Mouse (Mus musculus) left cerebral cortex, postnatal 36 days (tissue): ENCODE data around the gene Ninj2. TPM values are rescaled to one million over a fixed set of nuclear protein-coding genes. Genes with fewer than 3 reads are reported as not detected.
A peak's percentile ranks its signal among the peaks of the same experiment; 100 is the strongest.

Source experiments
- DNase-seq, 2 experiments: peaks; one replicate each; pipeline ENCODE4 v3.0.0; 2021 to 2022; ENCODE audit warnings: low spot score in 2 of 2, mixed read lengths in 1 of 2
- intact Hi-C: fragments of 180-260 bp; cut with DNase I; formaldehyde crosslinking; loops from one replicate; pipeline ENCODE4 v1.15.1; 2025
- total RNA-seq, 2 experiments: library from RNA; stranded (reverse); gene quantifications; 2 replicates each; pipeline ENCODE4 v1.2.3; 2021

The Ninj2 gene
- total RNA-seq, 2 experiments from 2014 or later: 0.66 to 1.8 TPM

DNA sequence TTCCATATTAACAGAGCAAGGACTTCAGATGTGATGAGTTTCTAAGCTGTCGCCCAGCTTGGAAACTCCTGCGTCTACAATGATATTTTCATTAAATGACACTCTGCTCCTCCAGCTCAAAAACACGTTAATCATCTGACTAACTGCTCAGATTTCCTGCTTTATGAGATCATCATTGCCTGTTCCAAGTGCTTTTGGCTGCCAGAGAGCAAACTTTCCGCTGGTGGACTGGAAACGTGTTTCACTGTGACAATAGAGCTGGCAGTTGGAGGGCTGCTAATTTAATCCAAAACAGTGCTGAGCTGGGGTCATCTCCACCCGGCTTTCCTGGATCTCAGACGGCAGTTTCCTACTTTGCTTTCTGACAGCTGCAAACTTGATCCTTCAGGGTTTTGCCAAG lies 21.5 kb downstream of the Ninj2 start:
- intact Hi-C loops: loop anchor here (5.0 kb wide), 1 partner anchor 43 kb away; no protein-coding TSS in a partner anchor
- peak in 1 of 2 experiments; percentile 17 for DNase-seq

GRCm38 (mm10) chr6:120115443-120115842 lies 22.3 kb downstream of the Ninj2 start:
- intact Hi-C loops: loop anchor here (5.0 kb wide), 1 partner anchor 42 kb away; no protein-coding TSS in a partner anchor
- DNase-seq: no peak

DNA sequence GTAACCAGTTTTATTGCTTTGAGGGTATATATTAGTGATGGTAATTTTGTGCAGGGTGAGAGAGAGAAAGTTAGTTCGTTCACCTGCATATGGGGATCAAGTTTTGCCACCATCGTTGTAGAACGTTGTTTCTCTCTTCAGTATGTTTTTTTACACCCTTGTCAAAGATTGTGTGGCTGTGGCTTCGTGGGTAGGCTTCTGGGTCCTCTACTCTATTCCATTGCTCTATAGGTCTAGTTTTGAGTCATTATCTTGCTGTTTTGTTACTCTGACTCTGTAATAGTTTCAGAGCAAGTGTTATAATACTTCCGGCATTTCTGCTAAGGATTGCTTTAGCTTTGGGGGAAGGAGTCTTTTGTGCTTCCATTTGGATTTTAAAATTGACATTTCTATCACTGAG lies 26.7 kb downstream of the Ninj2 start:
- intact Hi-C loops: loop anchor here (5.0 kb wide), 1 partner anchor 37 kb away; no protein-coding TSS in a partner anchor
- DNase-seq: no peak

DNA sequence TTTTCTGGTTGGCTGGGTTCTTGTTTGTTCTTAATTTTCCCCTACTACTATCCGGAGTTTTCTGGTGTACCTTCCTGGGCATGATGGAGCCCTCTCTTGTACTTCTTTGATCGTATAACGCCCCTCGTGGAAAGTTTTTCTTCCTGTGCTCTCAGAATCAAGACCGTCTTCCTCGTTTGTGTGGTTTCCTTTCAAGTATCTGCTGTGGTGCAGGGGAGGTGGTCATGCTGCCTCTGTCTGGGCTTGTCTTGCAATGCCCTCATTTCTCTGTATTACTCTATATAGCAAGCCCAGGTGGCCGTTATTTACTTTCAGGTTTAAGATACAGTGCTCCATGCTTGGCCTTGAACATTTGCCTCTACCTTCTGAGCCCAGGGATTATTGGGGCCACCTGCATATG lies 31.5 kb downstream of the Ninj2 start:
- DNase-seq: no peak
- intact Hi-C loops: no loop called here

- no peak for DNase-seq
- intact Hi-C loops: no loop called here
Observed at GRCm38 (mm10) chr6:120126456-120126855, 33.3 kb downstream of the Ninj2 start.

DNA sequence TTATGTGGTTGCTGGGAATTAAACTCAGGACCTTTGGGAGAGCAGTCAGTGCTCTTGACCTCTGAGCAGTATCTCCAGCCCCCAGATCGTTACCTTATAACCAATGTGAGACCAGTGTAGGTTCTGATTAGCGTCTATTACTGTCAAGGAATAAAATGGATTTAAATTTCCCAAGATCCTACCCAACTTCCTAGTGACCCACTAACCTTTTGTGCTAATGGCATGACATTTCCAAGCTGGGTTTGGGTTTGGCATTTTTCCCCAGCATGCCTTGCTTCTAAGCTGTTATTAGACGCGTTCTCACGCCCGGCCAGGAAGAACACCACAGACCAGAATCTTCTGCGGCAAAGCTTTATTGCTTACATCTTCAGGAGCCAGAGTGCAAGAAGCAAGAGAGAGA lies 34.2 kb downstream of the Ninj2 start:
- DNase-seq: no peak
- intact Hi-C loops: no loop called here

GRCm38 (mm10) chr6:120134748-120135147 lies 41.6 kb downstream of the Ninj2 start:
- intact Hi-C loops: no loop called here
- no peak for DNase-seq

DNA sequence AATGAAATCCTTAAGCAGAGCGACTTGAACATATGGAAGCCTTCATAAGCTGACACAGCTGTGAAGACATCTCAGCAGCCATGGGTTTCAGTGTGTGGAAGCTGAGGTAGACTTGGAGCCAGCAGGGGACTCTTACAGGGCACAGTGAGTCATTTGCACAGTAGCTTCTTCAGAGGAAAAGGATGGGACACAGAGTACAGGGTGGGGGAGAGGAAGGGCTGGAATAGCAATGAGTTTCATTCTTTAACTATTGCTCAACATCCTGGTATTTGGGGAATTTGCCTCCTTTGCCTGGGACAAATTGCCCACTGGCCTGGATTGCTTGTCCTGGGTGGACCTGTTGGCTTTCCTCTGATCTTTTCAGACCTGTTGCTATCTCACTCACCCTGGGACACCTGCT lies 52.3 kb downstream of the Ninj2 start:
- DNase-seq: no peak
- intact Hi-C loops: no loop called here

GRCm38 (mm10) chr6:120146676-120147075 lies 53.5 kb downstream of the Ninj2 start:
- intact Hi-C loops: no loop called here
- no peak for DNase-seq

DNA sequence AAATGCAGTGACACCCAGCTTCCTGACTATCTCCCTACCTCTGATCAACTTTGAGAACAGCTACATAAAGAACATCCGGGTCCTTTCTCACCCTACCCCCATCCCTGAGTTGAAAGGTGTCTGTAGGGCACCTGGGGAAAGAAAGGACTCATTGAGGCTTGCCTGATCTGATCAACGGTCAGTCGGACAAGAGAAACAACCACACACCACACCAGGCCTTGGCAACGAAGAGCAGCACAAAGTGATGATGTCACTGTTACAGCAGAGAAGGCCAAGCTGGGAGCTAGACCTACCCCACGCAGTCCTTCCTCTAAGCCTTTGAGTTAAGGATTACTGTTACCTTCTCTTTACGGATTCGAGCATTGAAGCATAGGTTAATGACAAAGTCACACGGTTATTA lies 54.3 kb downstream of the Ninj2 start:
- intact Hi-C loops: no loop called here
- DNase-seq: no peak

- no peak for DNase-seq
- intact Hi-C loops: no loop called here
Observed at GRCm38 (mm10) chr6:120148716-120149392, 55.7 kb downstream of the Ninj2 start.

- intact Hi-C loops: no loop called here
- no peak for DNase-seq
Observed at GRCm38 (mm10) chr6:120149458-120150120, 56.4 kb downstream of the Ninj2 start.

GRCm38 (mm10) chr6:120150206-120150605 lies 57.1 kb downstream of the Ninj2 start:
- intact Hi-C loops: no loop called here
- DNase-seq: no peak

DNA sequence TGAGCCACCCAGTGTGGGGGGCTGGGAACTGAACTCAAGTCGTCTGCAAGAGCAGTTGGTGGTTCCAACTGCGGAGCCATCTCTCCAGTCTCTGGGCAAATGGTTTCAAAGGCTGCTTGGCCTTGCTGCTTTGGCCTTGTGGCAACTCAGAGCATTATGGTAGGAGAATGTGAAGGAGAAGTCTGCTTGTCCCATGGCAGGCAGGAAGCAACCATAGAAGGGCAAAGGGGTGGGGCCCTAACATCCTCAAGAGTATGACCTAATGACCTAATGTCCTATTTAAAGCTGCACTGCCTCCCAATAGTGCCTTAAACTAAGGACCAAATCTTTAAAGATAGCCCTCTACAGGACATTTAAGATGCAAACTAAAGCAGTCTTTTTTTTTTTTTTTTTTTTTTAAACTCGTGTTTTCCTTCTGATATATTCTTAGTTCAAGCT lies 58.5 kb downstream of the Ninj2 start:
- no peak for DNase-seq
- intact Hi-C loops: no loop called here

DNA sequence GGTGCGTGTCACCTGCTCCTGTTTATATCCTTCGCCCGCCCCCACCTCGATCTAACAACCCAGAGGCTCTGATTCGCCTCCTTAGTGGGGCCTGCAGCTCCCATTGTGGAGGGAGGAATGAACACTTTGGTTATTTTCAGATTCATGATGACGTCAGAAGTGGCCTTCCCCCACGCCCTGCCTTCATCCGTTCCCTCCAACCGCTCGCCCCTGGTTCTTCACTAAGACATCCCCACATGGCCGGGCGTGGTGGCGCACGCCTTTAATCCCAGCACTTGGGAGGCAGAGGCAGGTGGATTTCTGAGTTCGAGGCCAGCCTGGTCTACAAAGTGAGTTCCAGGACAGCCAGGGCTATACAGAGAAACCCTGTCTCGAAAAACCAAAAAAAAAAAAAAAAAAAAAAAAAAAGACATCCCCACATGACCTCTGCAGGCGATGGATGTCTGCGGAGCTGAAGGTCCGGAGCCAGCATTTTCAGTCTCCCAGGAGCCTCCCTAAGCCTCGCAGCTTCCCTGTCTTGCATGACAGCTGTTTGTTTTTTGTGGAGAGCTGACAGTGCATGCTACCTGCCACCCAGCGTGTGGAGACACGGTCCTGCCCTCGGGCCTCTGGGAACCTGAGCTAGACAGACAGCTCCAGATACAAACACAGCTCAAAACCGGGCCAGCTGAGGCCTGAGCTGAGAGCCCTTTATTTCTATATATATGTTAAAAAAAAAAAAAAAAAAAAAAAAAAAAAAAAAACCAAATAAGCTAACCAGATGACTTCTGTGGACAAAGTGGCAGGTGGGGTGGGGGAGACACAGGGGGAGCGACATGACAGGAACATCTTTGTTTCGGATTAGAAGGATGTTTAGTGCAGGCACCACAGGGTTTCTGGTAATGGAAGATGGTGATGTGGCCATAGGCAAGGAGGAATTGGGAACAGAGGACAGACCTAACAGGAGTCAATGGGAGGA lies 59.9 kb downstream of the Ninj2 start:
- DNase-seq: no peak
- intact Hi-C loops: no loop called here

DNA sequence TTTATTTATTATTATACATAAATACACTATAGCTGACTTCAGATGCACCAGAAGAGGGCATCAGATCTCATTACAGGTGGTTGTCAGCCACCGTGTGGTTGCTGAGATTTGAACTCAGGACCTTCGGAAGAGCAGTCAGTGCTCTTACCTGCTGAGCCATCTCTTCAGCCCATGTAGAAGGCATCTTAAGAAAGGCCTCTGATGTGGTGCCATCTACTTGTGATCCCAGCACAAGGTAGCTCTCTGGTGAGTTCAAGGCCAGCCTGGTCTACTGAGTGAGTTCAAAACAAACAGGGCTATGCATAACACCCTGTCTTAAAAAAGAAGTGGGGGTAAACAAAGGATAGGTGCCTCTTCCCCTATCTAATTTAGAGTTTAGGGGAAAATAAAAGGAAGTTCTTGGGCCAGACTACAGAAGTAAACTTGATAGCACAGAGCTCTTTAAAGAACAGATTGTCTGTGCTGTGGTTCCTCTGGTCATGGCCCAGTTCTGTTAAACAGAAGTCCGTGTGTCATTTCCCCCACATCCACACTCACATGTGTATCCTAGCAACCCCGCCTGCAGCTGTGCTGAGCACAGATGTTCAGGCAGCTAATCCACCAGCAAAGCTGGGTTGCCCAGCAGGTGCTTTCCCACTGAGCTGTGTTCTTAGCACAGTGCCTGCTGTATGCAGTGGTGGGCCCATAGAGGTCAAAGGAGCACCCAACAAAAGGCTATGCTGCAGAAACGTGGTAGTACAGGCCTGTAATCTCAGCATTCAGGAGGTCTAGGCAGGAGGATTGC lies 61.6 kb downstream of the Ninj2 start:
- no peak for DNase-seq

GRCm38 (mm10) chr6:120155510-120155909 lies 62.4 kb downstream of the Ninj2 start:
- no peak for DNase-seq
- intact Hi-C loops: loop anchor here (5.0 kb wide), 1 partner anchor 38 kb away; no protein-coding TSS in a partner anchor

More for the DNA sequence above, 61.6 kb downstream of the Ninj2 start:
- intact Hi-C loops: loop anchor here (5.0 kb wide), 1 partner anchor 37 kb away; no protein-coding TSS in a partner anchor

DNA sequence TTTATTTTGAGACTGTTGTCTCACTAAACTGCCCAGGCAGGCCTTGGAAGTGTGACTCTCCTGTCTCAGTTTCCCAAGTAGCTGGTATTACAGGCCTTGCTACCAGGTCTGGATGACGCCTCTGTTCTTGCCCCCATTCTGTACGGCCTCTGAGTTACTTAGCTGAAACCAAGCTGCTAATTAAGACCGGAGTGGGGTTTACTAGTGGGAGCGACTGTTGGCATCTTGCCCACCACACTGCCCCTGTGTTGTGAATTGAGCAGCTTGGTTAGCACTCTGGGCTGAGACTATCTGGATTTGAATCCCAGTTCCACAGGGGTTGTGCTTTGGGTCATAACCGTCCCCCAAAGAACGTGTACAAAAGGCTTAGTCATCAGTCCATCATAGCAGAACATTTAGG lies 64.3 kb downstream of the Ninj2 start:
- no peak for DNase-seq
- intact Hi-C loops: loop anchor here (5.0 kb wide), 1 partner anchor 40 kb away; no protein-coding TSS in a partner anchor
